Mouse (Mus musculus): ENCODE data around the gene Stpg2. TPM values are rescaled to one million over a fixed set of nuclear protein-coding genes. Genes with fewer than 3 reads are reported as not detected.
A peak's percentile ranks its signal among the peaks of the same experiment; 100 is the strongest.
"Not testable (repeated sequence)": the region's sequence is repeated elsewhere in the genome, so short reads cannot be mapped to it uniquely, and the experiment has no call there.

The Stpg2 gene
- polyA plus RNA-seq, 1 experiment from 2014 or later = 0.19 TPM

GRCm38 (mm10) chr3:139578496-139578895 lies 373.0 kb downstream of the Stpg2 start:
- ATAC-seq (ENCODE audit: insufficient read depth, low FRiP score, low TSS enrichment) (no peak), DNase-seq (ENCODE audit: low spot score) (no peak)
- Histone ChIP-seq H3K4me3 (ENCODE audit: low read depth, low read length) (no peak overlapping the region), H3K36me3 (ENCODE audit: control insufficient read depth, insufficient read depth, low read length) (no peaks in the 10 kb centered on the region), H3K9ac (ENCODE audit: low read length) (no peak overlapping the region), H3K4me1 (ENCODE audit: control insufficient read depth, insufficient read depth, low read length) (no peaks in the 10 kb centered on the region), H3K9me3 (ENCODE audit: control insufficient read depth, low read length) (no peaks in the 10 kb centered on the region), H3K27ac (ENCODE audit: low read depth, low read length) (no peak overlapping the region), H3K27me3 (ENCODE audit: control insufficient read depth, insufficient read depth, low read length) (no peaks in the 10 kb centered on the region), H3K4me2 (ENCODE audit: low read depth) (no peak overlapping the region)
- WGBS = 89% methylated on average over 2 of the region's 2 CpGs

GRCm38 (mm10) chr3:139581298-139581697 lies 375.8 kb downstream of the Stpg2 start:
- Histone ChIP-seq H3K4me3 (ENCODE audit: low read depth, low read length) (no peak overlapping the region), H3K4me1 (ENCODE audit: control insufficient read depth, insufficient read depth, low read length) (no peaks in the 10 kb centered on the region), H3K36me3 (ENCODE audit: control insufficient read depth, insufficient read depth, low read length) (no peaks in the 10 kb centered on the region), H3K9ac (ENCODE audit: low read length) (no peak overlapping the region), H3K9me3 (ENCODE audit: control insufficient read depth, low read length) (no peaks in the 10 kb centered on the region), H3K27ac (ENCODE audit: low read depth, low read length) (no peak overlapping the region), H3K4me2 (ENCODE audit: low read depth) (no peak overlapping the region), H3K27me3 (ENCODE audit: control insufficient read depth, insufficient read depth, low read length) (no peaks in the 10 kb centered on the region)
- ATAC-seq (ENCODE audit: insufficient read depth, low FRiP score, low TSS enrichment) (no peak; the same call in 1 of the 2 replicates), DNase-seq (ENCODE audit: low spot score) (no peak)

- no peak overlapping the region for H3K4me2 ChIP-seq (ENCODE audit: low read depth)
- WGBS = 79% methylated on average over 3 of the region's 3 CpGs
- no peak overlapping the region for H3K4me3 ChIP-seq (ENCODE audit: low read depth, low read length)
- no peak for DNase-seq (ENCODE audit: low spot score)
- no peaks in the 10 kb centered on the region for H3K4me1 ChIP-seq (ENCODE audit: control insufficient read depth, insufficient read depth, low read length)
- no peaks in the 10 kb centered on the region for H3K36me3 ChIP-seq (ENCODE audit: control insufficient read depth, insufficient read depth, low read length)
- ATAC-seq (ENCODE audit: insufficient read depth, low FRiP score, low TSS enrichment) = no peak
- no peaks in the 10 kb centered on the region for H3K9me3 ChIP-seq (ENCODE audit: control insufficient read depth, low read length)
- no peak overlapping the region for H3K9ac ChIP-seq (ENCODE audit: low read length)
- H3K27ac ChIP-seq (ENCODE audit: low read depth, low read length) = no peak overlapping the region
- no peaks in the 10 kb centered on the region for H3K27me3 ChIP-seq (ENCODE audit: control insufficient read depth, insufficient read depth, low read length)
Observed at GRCm38 (mm10) chr3:139599508-139599907, 394.0 kb downstream of the Stpg2 start.

GRCm38 (mm10) chr3:139608267-139608666 lies 402.8 kb downstream of the Stpg2 start:
- H3K4me1 ChIP-seq (ENCODE audit: control insufficient read depth, insufficient read depth, low read length); H3K36me3 ChIP-seq (ENCODE audit: control insufficient read depth, insufficient read depth, low read length); ATAC-seq (ENCODE audit: insufficient read depth, low FRiP score, low TSS enrichment); H3K4me3 ChIP-seq (ENCODE audit: low read depth, low read length); H3K9ac ChIP-seq (ENCODE audit: low read length); DNase-seq (ENCODE audit: low spot score); H3K27ac ChIP-seq (ENCODE audit: low read depth, low read length); H3K4me2 ChIP-seq (ENCODE audit: low read depth); H3K9me3 ChIP-seq (ENCODE audit: control insufficient read depth, low read length); H3K27me3 ChIP-seq (ENCODE audit: control insufficient read depth, insufficient read depth, low read length): not testable (repeated sequence)

- ATAC-seq (ENCODE audit: insufficient read depth, low FRiP score, low TSS enrichment) (no peak), DNase-seq (ENCODE audit: low spot score) (no peak)
- no peaks in the 10 kb centered on the region for H3K27me3 ChIP-seq (ENCODE audit: control insufficient read depth, insufficient read depth, low read length)
- H3K4me3 ChIP-seq (ENCODE audit: low read depth, low read length) = no peak overlapping the region
- no peaks in the 10 kb centered on the region for H3K4me1 ChIP-seq (ENCODE audit: control insufficient read depth, insufficient read depth, low read length)
- H3K36me3 ChIP-seq (ENCODE audit: control insufficient read depth, insufficient read depth, low read length) = no peaks in the 10 kb centered on the region
- H3K27ac ChIP-seq (ENCODE audit: low read depth, low read length) = no peak overlapping the region
- no peak overlapping the region for H3K9ac ChIP-seq (ENCODE audit: low read length)
- no peak overlapping the region for H3K4me2 ChIP-seq (ENCODE audit: low read depth)
- 67% methylated on average over 3 of the region's 3 CpGs for WGBS
- no peaks in the 10 kb centered on the region for H3K9me3 ChIP-seq (ENCODE audit: control insufficient read depth, low read length)
Observed at GRCm38 (mm10) chr3:139614641-139615040, 409.1 kb downstream of the Stpg2 start.

- H3K9ac ChIP-seq (ENCODE audit: low read length) = no peak overlapping the region
- H3K27me3 ChIP-seq (ENCODE audit: control insufficient read depth, insufficient read depth, low read length) = no peaks in the 10 kb centered on the region
- WGBS = 77% methylated on average over 7 of the region's 7 CpGs
- H3K4me3 ChIP-seq (ENCODE audit: low read depth, low read length) = no peak overlapping the region
- no peak overlapping the region for H3K4me2 ChIP-seq (ENCODE audit: low read depth)
- no peaks in the 10 kb centered on the region for H3K4me1 ChIP-seq (ENCODE audit: control insufficient read depth, insufficient read depth, low read length)
- no peak overlapping the region for H3K27ac ChIP-seq (ENCODE audit: low read depth, low read length)
- DNase-seq (ENCODE audit: low spot score) (no peak), ATAC-seq (ENCODE audit: insufficient read depth, low FRiP score, low TSS enrichment) (no peak)
- no peaks in the 10 kb centered on the region for H3K9me3 ChIP-seq (ENCODE audit: control insufficient read depth, low read length)
- no peaks in the 10 kb centered on the region for H3K36me3 ChIP-seq (ENCODE audit: control insufficient read depth, insufficient read depth, low read length)
Observed at GRCm38 (mm10) chr3:139615791-139616190, 410.3 kb downstream of the Stpg2 start.

- H3K4me1 ChIP-seq (ENCODE audit: control insufficient read depth, insufficient read depth, low read length) = no peaks in the 10 kb centered on the region
- H3K27ac ChIP-seq (ENCODE audit: low read depth, low read length) = no peak overlapping the region
- H3K9me3 ChIP-seq (ENCODE audit: control insufficient read depth, low read length) = no peaks in the 10 kb centered on the region
- H3K27me3 ChIP-seq (ENCODE audit: control insufficient read depth, insufficient read depth, low read length) = no peaks in the 10 kb centered on the region
- DNase-seq (ENCODE audit: low spot score) (no peak), ATAC-seq (ENCODE audit: insufficient read depth, low FRiP score, low TSS enrichment) (no peak)
- WGBS = 75% methylated on average over 8 of the region's 8 CpGs
- H3K9ac ChIP-seq (ENCODE audit: low read length) = no peak overlapping the region
- H3K4me2 ChIP-seq (ENCODE audit: low read depth) = no peak overlapping the region
- no peaks in the 10 kb centered on the region for H3K36me3 ChIP-seq (ENCODE audit: control insufficient read depth, insufficient read depth, low read length)
- H3K4me3 ChIP-seq (ENCODE audit: low read depth, low read length) = no peak overlapping the region
Observed at GRCm38 (mm10) chr3:139637887-139638286, 432.4 kb downstream of the Stpg2 start.

- no peaks in the 10 kb centered on the region for H3K27me3 ChIP-seq (ENCODE audit: control insufficient read depth, insufficient read depth, low read length)
- DNase-seq (ENCODE audit: low spot score) = no peak
- no peaks in the 10 kb centered on the region for H3K9me3 ChIP-seq (ENCODE audit: control insufficient read depth, low read length)
- no peaks in the 10 kb centered on the region for H3K4me1 ChIP-seq (ENCODE audit: control insufficient read depth, insufficient read depth, low read length)
- H3K4me2 ChIP-seq (ENCODE audit: low read depth) = no peak overlapping the region
- H3K9ac ChIP-seq (ENCODE audit: low read length) = no peak overlapping the region
- no peak overlapping the region for H3K4me3 ChIP-seq (ENCODE audit: low read depth, low read length)
- H3K36me3 ChIP-seq (ENCODE audit: control insufficient read depth, insufficient read depth, low read length) = no peaks in the 10 kb centered on the region
- no peak overlapping the region for H3K27ac ChIP-seq (ENCODE audit: low read depth, low read length)
- 70% methylated on average over 4 of the region's 4 CpGs for WGBS
- no peak for ATAC-seq (ENCODE audit: insufficient read depth, low FRiP score, low TSS enrichment)
Observed at GRCm38 (mm10) chr3:139651505-139651904, 446.0 kb downstream of the Stpg2 start.

GRCm38 (mm10) chr3:139659416-139659815 lies 453.9 kb downstream of the Stpg2 start:
- Histone ChIP-seq H3K4me2 (ENCODE audit: low read depth) (no peak overlapping the region), H3K4me1 (ENCODE audit: control insufficient read depth, insufficient read depth, low read length) (no peaks in the 10 kb centered on the region), H3K36me3 (ENCODE audit: control insufficient read depth, insufficient read depth, low read length) (no peaks in the 10 kb centered on the region), H3K9me3 (ENCODE audit: control insufficient read depth, low read length) (no peaks in the 10 kb centered on the region), H3K4me3 (ENCODE audit: low read depth, low read length) (no peak overlapping the region), H3K27ac (ENCODE audit: low read depth, low read length) (no peak overlapping the region), H3K27me3 (ENCODE audit: control insufficient read depth, insufficient read depth, low read length) (no peaks in the 10 kb centered on the region), H3K9ac (ENCODE audit: low read length) (no peak overlapping the region)
- DNase-seq (ENCODE audit: low spot score) (no peak), ATAC-seq (ENCODE audit: insufficient read depth, low FRiP score, low TSS enrichment) (peak; percentile 33; the same call in 1 of the 2 replicates)
- 67% methylated on average over 4 of the region's 4 CpGs for WGBS
